8 mouse cellular contexts compared by ENCODE assay signal in genomic region chr7:13288621-13289020, GRCm38 (mm10). TPM values are rescaled to one million over a fixed set of nuclear protein-coding genes. Genes with fewer than 3 reads are reported as not detected.
DNase-seq lines count a peak whose midpoint lies in the region; TF ChIP-seq lines count a peak whose summit lies in the region.

No protein-coding gene starts in this region.

- no peak for TF ChIP-seq POLR2A in ES-Bruce4 (IDR thresholded peaks at IDR 0.05; ENCODE audit: insufficient read depth, low read length)
- no peak for TF ChIP-seq POLR2A in olfactory bulb, adult 2 months (IDR thresholded peaks at IDR 0.05; ENCODE audit: insufficient read depth, low read depth, low read length)

- H3K9me3 ChIP-seq in ES-Bruce4 (replicated peaks; ENCODE audit: control insufficient read depth, insufficient read depth, low read length, poor library complexity, severe bottlenecking): no peaks in the 10 kb centered on the region

- H3K27me3 ChIP-seq in ES-Bruce4 (ENCODE audit: control insufficient read depth, insufficient read depth, low read length, poor library complexity, severe bottlenecking): no peaks in the 10 kb centered on the region

- H3K4me3 ChIP-seq in ES-Bruce4 (ENCODE audit: low read depth, low read length): no peak overlapping the region
- H3K4me3 ChIP-seq in olfactory bulb, adult 2 months (ENCODE audit: insufficient read depth, low read depth, low read length): no peak overlapping the region

- H3K9ac ChIP-seq in ES-Bruce4 (ENCODE audit: low read depth, poor library complexity, severe bottlenecking): no peak overlapping the region

- peak; percentile 4 for TF ChIP-seq CTCF in ES-Bruce4 (IDR thresholded peaks at IDR 0.05; ENCODE audit: low read depth, low read length)
- no peak for TF ChIP-seq CTCF in olfactory bulb, adult 2 months (IDR thresholded peaks at IDR 0.05; ENCODE audit: insufficient read depth, low read depth, low read length)

- no peak overlapping the region for H3K27ac ChIP-seq in ES-Bruce4 (ENCODE audit: insufficient read depth, low read length)
- 0 out of 2 replicates have a peak overlapping the region, but pooled peaks have one; percentile 1 for H3K27ac ChIP-seq in olfactory bulb, adult 2 months (ENCODE audit: insufficient read depth, low read depth, low read length)

- TF ChIP-seq EP300 in ES-Bruce4 (IDR thresholded peaks at IDR 0.05; ENCODE audit: insufficient read depth, low read depth, low read length): no peak

- peaks cover 84% of the 10 kb centered on the region for H3K36me3 ChIP-seq in ES-Bruce4 (ENCODE audit: control insufficient read depth, insufficient read depth, low read length, poor library complexity, severe bottlenecking)

- no peaks in the 10 kb centered on the region for H3K4me1 ChIP-seq in ES-Bruce4 (ENCODE audit: control insufficient read depth, insufficient read depth, low read length)
- H3K4me1 ChIP-seq in olfactory bulb, adult 2 months (ENCODE audit: control insufficient read depth, insufficient read depth, low read length): 0 out of 2 replicates have a peak, but pooled peaks cover 2% of the 10 kb centered on the region

- DNase-seq in layer of hippocampus, adult 11-12 months (ENCODE audit: low spot score): peak; percentile 13
- no peak for DNase-seq in layer of hippocampus, adult 9-10 months (ENCODE audit: low spot score)
- peak; percentile 61 for DNase-seq in embryo, embryonic 11 days
- peak; percentile 12 to 34 for DNase-seq in kidney, postnatal 36 days
- DNase-seq in ovary, postnatal 10 days (ENCODE audit: low spot score): no peak
- DNase-seq in layer of hippocampus, postnatal 36 days: no peak

- 42% methylated on average over 5 of the region's 5 CpGs for WGBS in olfactory bulb, adult 2 months

RNA-seq across cellular contexts. Expression of gene Zswim9, which starts 10.1 kb away (rescaled TPM):
- 6.0 and 9.4 TPM in 2 replicates for polyA plus RNA-seq in ES-Bruce4 (2011; ENCODE audit: insufficient read depth, insufficient read length, low read depth, missing spikeins)
- polyA plus RNA-seq in olfactory bulb, adult 2 months (2012; ENCODE audit: insufficient read depth, insufficient read length, low replicate concordance, missing spikeins): not detected in 2 replicates
- 10 to 100 TPM; 15.0 to 16.8 TPM for total RNA-seq in layer of hippocampus, postnatal 36 days (2021)

RNA-seq across cellular contexts. Expression of gene Lig1, which starts 11.5 kb away (rescaled TPM):
- 157 and 181 TPM in 2 replicates for polyA plus RNA-seq in ES-Bruce4 (2011; ENCODE audit: insufficient read depth, insufficient read length, low read depth, missing spikeins)
- not detected in 2 replicates for polyA plus RNA-seq in olfactory bulb, adult 2 months (2012; ENCODE audit: insufficient read depth, insufficient read length, low replicate concordance, missing spikeins)
- total RNA-seq in layer of hippocampus, postnatal 36 days (2021): 1 to 10 TPM; 5.6 to 5.8 TPM

RNA-seq across cellular contexts. Expression of gene Pla2g4c, which starts 35.8 kb away (rescaled TPM):
- 1.0 and 1.6 TPM in 2 replicates for polyA plus RNA-seq in ES-Bruce4 (2011; ENCODE audit: insufficient read depth, insufficient read length, low read depth, missing spikeins)
- polyA plus RNA-seq in olfactory bulb, adult 2 months (2012; ENCODE audit: insufficient read depth, insufficient read length, low replicate concordance, missing spikeins): not detected in 2 replicates
- total RNA-seq in layer of hippocampus, postnatal 36 days (2021): under 1 TPM; 0.30 to 0.46 TPM

Comparison
In these comparisons a context has a peak if more than half of its experiments do, and no peak if none do; other contexts are left out.
1. DNase-seq: peak in layer of hippocampus, adult 11-12 months (single experiment), embryo, embryonic 11 days (single experiment) and kidney, postnatal 36 days (2 of 2); none in layer of hippocampus, adult 9-10 months (single experiment), ovary, postnatal 10 days (single experiment) and layer of hippocampus, postnatal 36 days (0 of 2).